Mouse (Mus musculus) liver, adult 2 months (tissue): ENCODE measurements around the gene Wnt3a.
A peak's percentile ranks its signal among the peaks of the same experiment; 100 is the strongest.

Experiments
- CTCF ChIP-seq: fragments of 200-500 bp; IDR thresholded peaks from 2 replicates; pipeline ENCODE4 v1.5.1; 2011; ENCODE audit warnings: low read depth, low read length, control low read depth
- POLR2A ChIP-seq: fragments of 200-500 bp; IDR thresholded peaks from 2 replicates; pipeline ENCODE4 v1.6.1; 2011; ENCODE audit warnings: low read length, control low read depth; ENCODE audit not compliant: insufficient read depth; ENCODE audit errors: extremely low read depth

GRCm38 (mm10) chr11:59238525-59239427, 51.8 kb downstream of the Wnt3a start:
- peak; percentile 68 for TF ChIP-seq CTCF
- no peak for TF ChIP-seq POLR2A
